Mouse (Mus musculus): ENCODE measurements around the gene Cfap70.

DNA sequence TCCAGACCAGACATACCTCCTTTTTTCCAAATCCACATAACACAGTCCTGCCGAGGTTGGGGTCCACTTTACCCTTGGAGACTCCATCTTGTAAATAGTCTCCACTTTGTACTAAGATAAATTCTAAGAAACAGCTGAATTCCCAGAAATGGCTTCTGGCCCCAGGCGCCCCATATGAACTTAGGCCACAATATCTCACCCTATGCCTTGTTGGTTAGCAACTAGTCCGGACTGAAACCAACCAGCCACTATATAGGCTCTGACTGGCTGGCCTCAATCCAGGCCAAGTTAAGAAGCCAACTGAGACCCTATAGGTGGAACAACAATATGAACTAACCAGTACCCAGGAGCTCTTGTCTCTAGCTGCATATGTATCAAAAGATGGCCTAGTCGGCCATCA is 59.7 kb downstream of the Cfap70 start:
- TF ChIP-seq CTCF (IDR thresholded peaks at IDR 0.05), result no peak
- no peak for TF ChIP-seq EP300 (IDR thresholded peaks at IDR 0.05)

Measured in lung, postnatal 0 days (tissue).